Mouse (Mus musculus) cerebellum, postnatal 36 days (tissue): Measurements from ENCODE around the gene Arhgef2.
"Not testable (repeated sequence)": the region's sequence is repeated elsewhere in the genome, so short reads cannot be mapped to it uniquely, and the experiment has no call there.

Experiments
- DNase-seq, 2 experiments: peaks; one replicate each; pipeline ENCODE4 v3.0.0; 2021 to 2022; ENCODE audit warnings: mixed read lengths in 2 of 2

Arhgef2 gene

DNA sequence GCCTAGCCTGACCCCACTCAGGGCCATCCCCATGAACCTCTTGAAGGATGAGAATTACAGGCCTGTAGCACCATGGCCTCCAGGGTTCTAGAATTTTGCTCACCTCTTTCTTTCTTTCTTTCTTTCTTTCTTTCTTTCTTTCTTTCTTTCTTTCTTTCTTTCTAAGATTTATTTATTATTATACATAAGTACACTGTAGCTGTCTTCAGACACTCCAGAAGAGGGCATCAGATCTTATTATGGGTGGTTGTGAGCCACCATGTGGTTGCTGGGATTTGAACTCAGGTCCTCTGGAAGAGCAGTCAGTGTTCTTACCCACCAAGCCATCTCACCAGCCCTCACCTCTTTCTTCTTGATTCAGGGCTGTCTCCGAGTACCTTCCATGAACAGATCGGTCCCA lies at the start of gene Arhgef2:
Arhgef2 (plus strand) TSS at position 301 of the 400 bp plus-strand sequence.
- not testable (repeated sequence) for DNase-seq

DNA sequence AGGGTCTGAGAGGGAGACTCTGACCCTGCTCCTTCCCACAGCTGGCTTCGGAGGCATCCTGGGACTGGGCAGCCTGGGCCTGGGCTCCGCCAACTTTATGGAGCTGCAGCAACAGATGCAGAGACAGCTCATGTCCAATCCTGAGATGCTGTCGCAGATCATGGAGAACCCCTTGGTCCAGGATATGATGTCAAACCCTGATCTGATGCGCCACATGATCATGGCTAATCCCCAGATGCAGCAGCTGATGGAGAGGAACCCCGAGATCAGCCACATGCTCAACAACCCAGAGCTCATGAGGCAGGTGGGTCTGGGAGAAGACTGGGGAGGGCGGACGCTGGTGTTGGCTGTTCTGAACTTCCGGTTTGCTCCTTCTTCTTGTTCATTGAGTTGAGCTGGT lies 49.1 kb upstream of the Arhgef2 start:
- DNase-seq: no peak

DNA sequence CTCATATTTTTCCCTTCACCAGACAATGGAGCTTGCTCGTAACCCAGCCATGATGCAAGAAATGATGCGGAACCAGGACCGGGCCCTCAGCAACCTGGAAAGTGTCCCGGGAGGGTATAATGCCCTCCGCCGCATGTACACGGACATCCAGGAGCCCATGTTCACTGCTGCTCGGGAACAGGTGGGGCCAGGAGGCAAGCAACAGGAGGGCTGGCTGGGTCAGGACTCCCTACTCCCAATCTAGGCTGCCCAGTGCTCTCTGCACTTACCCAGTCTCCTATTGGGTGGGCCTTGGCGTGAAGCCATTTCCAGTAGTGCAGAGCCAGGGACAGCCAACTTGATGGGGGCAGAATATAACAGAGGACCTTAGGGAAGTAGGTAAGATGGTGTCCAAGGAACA lies 46.2 kb upstream of the Arhgef2 start:
- DNase-seq: no peak

DNA sequence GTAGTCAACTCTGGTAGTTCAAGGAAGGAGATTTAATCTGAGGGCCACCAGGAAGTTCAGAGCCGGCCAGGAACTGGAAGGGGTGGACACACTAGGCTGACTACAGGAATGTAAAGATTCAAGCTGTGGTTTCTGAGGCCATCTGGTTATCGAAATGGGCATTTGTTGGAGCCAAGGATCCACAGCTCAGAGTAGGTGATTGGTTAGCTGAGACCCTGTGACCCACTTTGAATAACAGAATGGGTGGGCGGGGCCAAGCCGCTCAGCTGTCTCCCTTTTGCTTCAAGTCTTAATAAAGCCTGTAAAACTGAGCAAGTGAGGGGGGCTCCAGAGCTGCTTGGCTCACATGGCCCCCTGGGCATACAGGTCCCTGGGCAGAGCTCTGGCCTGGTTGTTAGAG lies 43.8 kb upstream of the Arhgef2 start:
- DNase-seq: no peak

DNA sequence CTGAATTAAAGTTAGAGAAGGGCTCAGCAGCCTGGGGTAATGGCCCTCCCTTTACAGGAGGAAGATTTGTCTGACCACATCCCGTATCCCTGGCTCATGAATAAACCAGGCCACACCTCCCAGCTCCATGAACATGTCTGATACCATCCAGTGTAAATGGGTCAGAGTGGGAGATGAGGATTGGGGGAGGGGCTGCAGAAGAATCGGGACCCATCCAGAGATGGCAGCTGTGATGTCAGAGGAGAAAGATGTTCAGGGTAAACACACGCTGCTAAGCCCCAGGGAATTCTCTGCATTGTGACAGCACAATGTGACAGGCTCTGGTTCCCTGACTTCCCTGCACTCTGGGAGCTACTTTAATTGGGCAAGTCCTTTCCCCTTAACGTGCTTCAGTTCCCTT lies 42.3 kb upstream of the Arhgef2 start:
- DNase-seq: no peak

DNA sequence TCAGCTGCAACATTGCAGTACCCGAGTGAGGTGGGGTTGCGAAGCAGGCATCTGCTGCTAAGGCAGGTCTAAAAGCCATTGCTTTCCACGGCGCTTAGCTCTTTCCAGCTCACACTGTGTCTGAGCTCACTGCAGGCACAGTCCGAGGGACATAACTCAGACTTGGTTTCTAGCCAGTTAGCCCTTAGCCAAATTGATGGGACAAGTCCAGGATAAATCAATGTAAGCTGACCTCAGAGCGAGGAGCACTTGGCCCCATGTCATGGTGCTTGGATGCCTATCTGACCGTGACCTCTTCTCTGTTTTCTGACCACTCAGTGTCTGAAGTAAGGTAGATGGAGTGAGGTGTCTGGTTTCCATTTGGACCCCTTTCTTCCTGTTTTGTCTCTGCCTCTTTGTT lies 41.8 kb upstream of the Arhgef2 start:
- no peak for DNase-seq

DNA sequence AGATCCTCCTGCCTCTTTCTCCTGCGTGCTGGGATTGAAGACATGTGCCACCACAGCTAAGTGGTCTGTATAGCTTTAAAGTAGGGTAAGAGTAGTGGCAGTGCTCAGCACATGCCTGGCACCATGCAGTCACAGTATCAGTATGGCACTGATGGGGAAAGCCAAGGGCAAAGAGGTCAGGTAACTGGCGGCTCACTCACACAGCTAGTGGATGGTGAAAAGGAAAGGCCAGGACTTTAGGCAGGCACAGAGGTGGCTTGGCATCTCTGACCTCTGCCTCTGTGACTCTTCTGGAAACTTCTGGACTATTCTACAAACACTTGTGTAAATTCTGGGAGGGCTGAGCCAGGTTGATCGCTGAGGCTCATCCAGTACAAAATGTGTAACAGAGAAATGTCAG lies 39.6 kb upstream of the Arhgef2 start:
- DNase-seq: no peak

DNA sequence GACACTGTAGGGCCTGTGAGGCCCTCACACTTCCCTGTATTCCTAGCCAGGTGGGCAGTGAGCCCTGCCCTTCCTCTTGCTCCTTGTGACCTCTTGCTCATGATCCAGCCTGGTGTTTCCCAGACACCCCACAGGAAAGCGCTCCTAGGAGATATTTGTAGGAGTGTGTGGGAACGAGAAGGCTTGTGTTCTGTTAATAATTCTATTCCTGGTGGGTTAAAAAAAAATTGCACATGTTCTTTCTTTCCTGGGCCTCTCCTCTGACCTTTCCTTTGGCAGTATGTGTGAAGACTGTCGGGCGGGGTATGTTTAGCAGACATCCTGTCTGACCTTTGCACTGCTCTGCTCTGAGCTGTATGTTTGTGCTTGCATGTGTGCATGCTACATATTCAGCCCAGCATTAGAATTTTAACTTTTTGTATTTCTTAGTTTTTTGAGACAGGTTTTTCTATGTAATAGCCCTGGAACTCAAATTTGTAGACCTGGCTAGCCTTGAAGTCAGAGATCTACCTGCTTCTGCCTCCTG lies 39.2 kb upstream of the Arhgef2 start:
- DNase-seq: no peak

DNA sequence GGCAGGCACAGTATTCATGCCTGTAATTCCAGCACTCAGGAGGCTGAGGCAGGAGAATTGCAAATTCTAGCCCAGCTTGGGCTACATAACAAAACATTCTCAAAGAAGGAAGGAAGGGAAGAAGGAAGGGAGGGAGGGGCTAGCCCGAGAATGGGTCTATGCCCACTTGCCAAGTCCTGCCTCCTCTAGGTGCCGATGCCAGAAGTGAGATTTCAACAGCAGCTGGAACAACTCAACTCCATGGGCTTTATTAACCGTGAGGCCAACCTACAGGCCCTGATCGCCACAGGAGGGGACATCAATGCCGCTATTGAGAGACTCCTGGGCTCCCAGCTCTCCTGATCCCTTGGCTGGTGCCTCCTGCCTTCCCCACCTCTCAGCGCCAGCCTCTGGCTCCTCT lies 37.9 kb upstream of the Arhgef2 start:
- DNase-seq: no peak

DNA sequence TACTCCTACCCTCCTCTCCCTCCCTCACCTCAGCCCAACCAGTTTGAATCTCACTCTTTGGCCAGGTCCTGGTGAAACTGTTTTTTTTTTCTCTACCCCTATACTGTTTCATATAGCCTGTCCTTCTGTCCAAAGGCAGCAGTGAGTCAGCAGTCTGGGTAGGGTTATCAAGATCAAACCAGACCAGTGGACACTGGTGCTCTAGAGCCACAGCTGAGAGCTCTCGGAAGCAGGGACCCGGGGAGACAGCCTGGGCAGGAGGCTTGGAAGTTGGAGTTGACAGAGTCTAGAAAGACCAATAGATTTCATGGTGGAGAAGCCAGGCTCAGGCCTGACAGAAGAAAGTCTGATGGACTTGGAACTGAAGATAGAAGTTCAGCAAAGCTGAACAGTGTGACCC lies 37.2 kb upstream of the Arhgef2 start:
- DNase-seq: no peak

DNA sequence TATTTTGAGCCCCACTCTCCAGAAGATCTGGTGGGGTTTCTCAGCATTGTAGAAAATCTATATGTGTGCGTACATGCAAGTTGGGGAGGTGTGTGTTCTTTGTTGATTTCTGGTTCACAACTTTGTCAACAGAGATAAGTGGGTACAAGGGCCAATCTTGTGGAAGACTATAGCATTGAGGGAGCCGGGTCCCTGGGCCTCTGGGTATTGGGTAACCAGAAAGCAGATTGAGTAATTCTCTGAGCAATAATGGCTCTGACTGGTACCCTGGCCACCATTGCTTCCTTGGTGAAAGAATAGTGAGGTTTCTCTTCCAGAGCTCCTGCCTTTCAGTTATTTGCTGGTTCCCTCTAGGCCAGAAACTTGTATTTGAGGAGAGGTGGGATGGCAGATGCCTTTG lies 36.7 kb upstream of the Arhgef2 start:
- DNase-seq: no peak

DNA sequence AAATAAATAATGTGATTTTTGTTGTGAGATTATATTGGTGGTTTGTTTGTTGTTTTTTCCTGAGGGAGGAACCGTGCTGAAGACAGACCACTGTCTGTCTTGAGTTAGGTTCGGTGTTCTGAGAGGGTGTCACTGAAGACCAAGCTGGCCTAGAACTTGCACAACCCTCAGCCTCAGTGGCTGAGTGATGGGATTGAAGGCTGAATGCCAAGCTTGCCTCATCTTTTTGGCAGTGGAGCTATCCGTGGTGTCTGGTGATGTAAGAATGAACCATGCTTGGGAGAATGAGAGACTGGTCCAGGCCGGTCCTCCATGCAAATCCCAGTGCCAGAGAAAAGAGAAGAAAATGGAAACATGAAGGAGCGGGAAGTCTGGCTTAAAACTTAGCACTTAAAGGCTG lies 36.1 kb upstream of the Arhgef2 start:
- no peak for DNase-seq

DNA sequence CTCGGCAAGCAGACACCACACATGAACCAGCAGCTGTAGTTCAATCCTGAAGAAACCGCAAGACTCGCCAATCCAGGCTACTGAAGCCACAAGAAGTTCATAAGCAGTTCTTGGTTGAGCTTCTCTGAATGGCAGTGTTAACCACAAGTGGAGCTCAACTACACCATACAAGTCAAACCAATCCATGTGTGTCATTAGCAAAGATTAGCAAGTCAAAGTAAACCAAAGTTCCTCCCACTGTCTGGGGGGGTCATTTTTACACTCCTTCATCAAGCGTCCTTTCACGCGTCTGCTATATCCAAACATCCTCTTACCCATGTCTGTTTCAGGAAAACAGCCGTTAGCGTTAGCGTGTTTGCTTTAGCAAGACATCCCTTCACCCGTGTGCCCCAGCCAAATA lies 35.4 kb upstream of the Arhgef2 start:
- no peak for DNase-seq

DNA sequence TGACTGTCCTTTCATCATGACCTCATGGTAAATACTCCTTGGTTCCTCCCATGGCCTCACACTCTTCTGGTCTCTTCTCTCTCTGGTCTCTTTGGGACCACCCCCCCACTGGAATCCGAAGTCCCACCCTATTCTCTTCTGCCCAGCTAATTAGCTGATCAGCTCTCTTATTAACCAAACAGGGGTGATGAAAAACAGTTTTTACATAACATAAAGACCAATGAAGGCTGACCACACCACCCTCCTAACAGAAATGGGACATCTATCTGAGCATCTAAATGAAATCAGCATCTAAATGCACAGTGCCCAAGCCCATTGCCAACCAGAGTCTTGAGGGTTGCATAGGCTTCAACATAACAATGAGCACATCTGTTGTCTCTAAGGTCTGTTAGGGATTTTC lies 33.9 kb upstream of the Arhgef2 start:
- DNase-seq: no peak

DNA sequence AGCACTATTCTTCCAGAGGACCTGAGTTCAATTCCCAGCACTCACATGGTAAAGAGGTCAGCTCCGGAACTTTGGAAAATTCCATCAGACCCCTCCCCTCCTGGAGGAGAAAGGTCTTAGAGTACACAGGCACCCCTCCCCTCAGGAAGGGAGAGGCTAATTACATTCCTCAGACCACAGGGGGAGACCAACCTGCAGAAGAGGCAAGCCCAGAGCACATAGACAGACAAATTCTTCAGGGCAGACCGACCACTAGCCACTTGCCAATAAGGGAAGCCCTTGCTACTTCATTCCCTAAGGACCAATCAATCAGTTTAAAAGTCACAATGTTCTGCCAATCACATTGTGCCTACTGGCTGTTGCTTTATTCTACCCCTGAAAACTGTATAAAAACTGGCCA lies 32.9 kb upstream of the Arhgef2 start:
- DNase-seq: no peak

DNA sequence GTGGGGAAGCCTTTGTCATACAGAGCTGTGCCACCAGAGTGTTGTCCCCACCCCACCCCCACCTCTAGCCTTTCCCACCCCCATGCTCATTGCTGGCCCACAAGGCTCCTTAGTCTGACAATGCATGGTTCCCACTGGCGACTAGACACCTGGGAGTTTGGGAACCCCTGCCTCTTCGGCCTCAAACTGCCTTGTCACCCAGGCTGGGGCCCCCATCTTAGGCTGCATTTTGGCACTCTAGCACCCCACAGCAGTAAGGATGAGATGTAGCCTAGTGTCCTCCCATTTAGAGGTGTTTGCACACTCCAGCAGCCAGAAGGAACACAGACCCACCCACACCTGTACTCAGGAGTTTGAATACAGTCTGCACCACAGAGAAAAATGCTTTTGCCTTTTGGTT lies 32.0 kb upstream of the Arhgef2 start:
- DNase-seq: no peak

DNA sequence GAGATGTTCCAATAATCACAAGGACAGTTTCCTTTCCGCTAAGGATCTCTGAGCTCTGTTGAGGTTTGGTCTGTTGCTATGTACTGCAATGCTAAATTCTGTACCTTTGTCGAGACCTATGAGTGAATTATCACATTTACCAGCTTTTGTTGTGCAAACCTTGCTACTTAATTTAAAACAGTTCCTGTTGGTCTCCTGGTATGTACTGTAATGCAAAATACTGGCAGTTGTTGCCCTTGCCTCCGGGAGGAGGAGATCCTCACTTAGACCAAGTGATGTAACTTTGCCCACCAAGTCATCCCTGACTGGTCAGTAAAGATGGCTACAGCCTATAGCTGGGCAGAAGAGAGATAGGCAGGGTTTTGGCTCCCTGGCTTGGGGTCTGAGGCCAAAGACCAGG lies 30.2 kb upstream of the Arhgef2 start, which contains the start of gene Ssr2:
Ssr2 (plus strand) TSS at position 337 of the 400 bp plus-strand sequence.
- DNase-seq: no peak

DNA sequence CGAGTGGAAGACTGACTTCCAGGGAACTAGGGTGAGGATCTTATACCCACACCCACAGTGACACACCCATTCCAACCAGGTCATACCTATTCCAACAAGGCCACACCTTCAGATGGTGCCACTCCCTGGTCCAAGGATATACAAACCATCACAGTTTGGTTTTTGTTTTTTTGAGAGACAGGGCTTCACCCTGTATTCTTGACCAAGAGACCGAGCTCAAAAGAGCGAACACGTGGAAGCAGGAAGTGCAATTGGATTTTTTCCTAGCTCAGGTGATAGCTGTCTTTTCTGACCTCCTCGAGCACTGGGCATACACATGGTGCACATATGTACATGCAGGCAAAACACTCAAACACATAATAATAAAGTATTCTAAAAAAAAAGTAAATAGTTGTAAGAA lies 27.9 kb upstream of the Arhgef2 start:
- DNase-seq: not testable (repeated sequence)

DNA sequence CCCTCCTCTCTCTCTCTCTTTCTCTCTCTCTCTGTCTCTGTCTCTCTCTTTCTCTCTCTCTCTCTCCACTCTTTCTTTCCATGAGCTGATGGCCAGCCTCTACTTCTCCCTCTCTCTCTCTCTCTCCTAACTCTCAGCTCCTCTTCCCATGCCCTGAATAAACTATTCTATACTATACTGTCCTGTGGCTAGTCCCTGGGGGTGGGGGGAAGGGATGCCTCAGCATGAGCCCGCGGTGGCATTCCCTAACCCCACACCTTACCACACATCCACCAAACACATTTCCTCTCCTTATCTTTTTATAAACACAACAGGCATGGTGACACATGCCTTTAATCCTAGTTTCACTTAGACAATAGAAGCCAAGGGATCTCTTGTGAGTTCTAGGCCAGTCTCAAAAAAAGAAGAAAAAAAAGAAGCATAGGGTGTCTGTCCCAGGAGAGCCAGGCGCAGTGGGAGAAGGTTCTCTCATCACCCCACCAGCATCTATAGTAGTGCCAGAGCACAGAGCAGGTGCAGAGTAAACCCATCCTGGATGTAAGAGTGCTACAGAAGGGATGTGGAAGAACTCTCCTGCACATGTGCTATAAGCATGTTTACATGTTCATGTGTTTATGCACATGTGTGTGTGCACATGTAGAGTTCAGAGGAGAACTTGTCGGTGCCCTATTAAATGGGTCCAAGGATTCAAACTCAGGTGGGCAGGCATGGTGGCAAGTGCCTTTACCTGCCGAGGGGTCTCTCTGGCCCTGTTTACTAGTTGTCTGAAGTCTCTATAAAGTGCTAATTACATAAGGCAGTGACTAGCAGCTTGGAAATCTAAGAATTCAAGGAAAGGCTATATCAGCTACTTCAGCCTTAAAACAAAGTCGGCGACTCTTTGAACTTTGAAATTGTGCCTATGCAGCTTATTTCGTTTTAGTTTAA lies 27.0 kb upstream of the Arhgef2 start:
- no peak for DNase-seq

DNA sequence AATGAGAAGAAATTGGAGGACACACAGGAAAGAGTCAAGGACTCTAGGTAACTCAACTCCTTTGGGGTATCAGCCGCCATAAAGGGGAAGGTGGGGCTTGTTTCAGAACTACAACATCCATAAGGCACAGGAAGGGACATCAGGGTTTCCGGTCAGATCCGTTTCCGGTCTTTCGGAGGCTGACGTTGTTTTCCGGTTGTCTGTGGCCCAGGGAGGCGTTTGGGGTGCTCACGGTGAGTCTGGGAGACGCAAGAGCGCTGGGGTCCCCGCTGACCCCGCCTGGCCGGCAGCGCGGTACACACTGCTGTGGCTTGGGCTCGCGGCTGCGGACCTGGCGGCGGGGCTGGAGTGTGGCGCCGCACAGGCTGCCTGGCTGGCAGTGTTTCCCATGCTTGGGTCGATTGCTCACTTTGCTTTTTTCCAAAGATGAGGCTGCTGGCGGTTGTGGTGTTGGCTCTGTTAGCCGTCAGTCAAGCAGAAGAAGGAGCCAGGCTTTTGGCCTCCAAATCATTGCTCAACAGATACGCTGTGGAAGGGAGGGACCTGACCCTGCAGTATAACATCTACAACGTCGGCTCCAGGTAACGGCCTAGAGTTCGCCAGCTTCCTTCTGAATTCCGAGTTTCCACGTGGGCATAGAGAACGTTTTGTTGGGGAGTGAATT lies 26.2 kb upstream of the Arhgef2 start:
- peak; percentile 77 to 83 for DNase-seq

DNA sequence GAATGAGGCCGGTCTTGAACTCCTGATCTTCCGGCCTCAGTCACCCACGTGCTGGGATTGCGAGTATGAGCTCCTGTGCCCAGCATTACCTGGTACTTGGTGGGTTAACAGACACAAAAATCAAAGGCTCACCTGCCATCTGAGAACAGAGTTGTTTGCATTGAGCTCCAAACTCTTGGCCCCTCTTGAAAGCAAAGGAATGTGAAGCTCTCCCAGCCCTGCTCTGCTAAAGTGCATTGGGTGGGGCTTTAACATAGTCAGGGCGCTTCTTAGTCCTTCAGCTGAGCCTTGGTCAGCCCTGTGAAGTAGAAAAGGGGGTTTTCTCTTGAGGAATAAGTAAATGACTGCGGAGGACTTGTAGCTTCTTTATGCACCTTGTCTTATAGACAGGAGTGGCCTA lies 20.0 kb upstream of the Arhgef2 start:
- no peak for DNase-seq

DNA sequence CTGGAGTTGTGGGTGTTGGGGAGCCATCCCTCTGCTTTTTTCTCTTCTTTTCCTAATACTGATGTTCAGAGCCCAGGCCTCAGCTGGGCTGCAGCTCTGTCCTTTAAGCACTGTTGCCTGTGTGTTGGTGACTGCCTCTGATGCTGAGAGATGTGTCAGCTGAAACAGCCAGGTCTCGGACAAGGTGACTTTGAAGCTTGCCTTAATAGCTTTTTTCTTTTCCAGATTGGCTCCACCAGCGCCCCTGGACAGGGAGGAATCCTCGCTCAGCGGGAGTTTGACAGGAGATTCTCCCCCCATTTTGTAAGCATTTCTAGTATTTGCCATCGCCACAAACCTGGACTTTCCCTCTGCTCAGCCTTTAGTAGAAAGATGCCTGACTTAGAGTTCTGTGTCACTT lies 19.1 kb upstream of the Arhgef2 start:
- DNase-seq: no peak

DNA sequence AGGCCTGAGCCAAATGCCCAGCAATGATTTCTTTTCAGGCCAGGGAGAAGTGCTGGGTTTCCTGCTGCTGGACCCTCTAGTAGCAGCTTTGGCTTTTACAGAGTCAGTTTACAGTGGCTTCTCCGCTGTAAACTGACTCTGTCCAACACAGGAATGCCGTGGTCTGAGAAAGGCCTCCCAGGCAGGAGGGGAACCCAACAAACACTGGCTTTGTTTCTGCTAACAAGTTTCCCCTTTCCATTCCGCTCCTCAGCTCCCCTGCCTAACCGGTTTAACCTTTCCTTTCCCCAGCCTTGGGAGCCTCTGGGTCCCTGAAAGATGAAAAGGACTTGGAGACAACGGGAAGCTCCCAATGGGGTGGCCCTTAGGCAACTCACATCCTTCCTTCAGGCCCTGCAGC lies 15.5 kb upstream of the Arhgef2 start:
- no peak for DNase-seq

DNA sequence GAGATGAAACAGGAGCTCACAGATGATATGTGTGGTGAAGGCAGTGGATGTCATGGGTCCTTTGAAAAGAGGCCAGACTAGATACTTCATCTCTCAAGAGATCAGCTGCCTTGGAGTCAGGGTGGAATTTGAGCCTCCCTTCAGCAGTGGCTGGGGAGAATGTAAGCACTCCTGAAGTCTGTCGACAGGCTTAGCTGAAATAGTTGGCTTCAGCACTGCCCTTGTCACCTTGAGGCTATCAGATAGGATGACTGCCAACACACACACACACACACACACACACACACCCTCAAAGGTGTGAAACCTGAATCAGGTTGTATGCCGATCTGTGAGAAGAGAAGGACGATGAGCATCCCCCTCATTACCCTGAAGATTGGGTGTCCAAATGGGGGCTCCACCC lies 14.7 kb upstream of the Arhgef2 start:
- DNase-seq: no peak
